Mouse (Mus musculus) intestine, postnatal 0 days (tissue): Measurements from ENCODE around the gene Epm2aip1. TPM values are rescaled to one million over a fixed set of nuclear protein-coding genes. Genes with fewer than 3 reads are reported as not detected.

Source experiments
- ATAC-seq: fragments of 200-750 bp; cut with Nextera tagmentation; 2 replicates; pipeline ENCODE4 v1.8.0; 2017; ENCODE audit warnings: mild to moderate bottlenecking, moderate TSS enrichment, moderate library complexity
- H3K27ac ChIP-seq: fragments of 300-500 bp; sonication (generic); 2 replicates; pipeline ENCODE4 v1.5.1; 2014; ENCODE audit warnings: mild to moderate bottlenecking, low read depth, low read length, moderate library complexity
- H3K27me3 ChIP-seq: fragments of 300-500 bp; sonication (generic); replicated peaks from 2 replicates; pipeline ENCODE4 v1.6.1; 2014; ENCODE audit warnings: low read length, mixed read lengths; ENCODE audit not compliant: control insufficient read depth, insufficient read depth
- H3K36me3 ChIP-seq: fragments of 300-500 bp; sonication (generic); 2 replicates; pipeline ENCODE4 v1.6.1; 2014; ENCODE audit warnings: mild to moderate bottlenecking, moderate library complexity; ENCODE audit not compliant: control insufficient read depth, insufficient read depth
- H3K4me1 ChIP-seq: fragments of 300-500 bp; sonication (generic); replicated peaks from 2 replicates; pipeline ENCODE4 v1.6.1; 2014; ENCODE audit warnings: antibody characterized with exemption, low read length, mixed read lengths; ENCODE audit not compliant: control insufficient read depth, insufficient read depth
- H3K4me2 ChIP-seq: fragments of 300-500 bp; sonication (generic); replicated peaks from 2 replicates; pipeline ENCODE4 v1.6.1; 2014; ENCODE audit warnings: low read depth, mild to moderate bottlenecking, moderate library complexity
- H3K4me3 ChIP-seq: fragments of 300-500 bp; sonication (generic); 2 replicates; pipeline ENCODE4 v1.5.1; 2014; ENCODE audit warnings: low read depth, low read length
- H3K9ac ChIP-seq: fragments of 300-500 bp; sonication (generic); 2 replicates; pipeline ENCODE4 v1.6.1; 2014; ENCODE audit warnings: mild to moderate bottlenecking, low read depth, low read length
- H3K9me3 ChIP-seq: fragments of 300-500 bp; sonication (generic); 2 replicates; pipeline ENCODE4 v1.6.1; 2016; ENCODE audit warnings: mixed run types; ENCODE audit not compliant: control insufficient read depth
- CTCF ChIP-seq: sonication (generic); IDR thresholded peaks from 2 replicates; pipeline ENCODE4 v1.5.1; 2016; ENCODE audit warnings: low read depth, mild to moderate bottlenecking, control low read depth, antibody characterized with exemption, moderate library complexity
- WGBS: fragments of 180-500 bp; shearing (Covaris S2); extraction: QIAGEN DNeasy Blood & Tissue Kit; methylation state at CpG from one replicate; pipeline ENCODE4 v1.1.7; 2014; 5-methylcytosine and 5-hydroxymethylcytosine counted together
- polyA plus RNA-seq: library from polyadenylated mRNA; unstranded; fragments of >200 nt; fragmentation: Nextera tagmentation; extraction: Ambion mirVana; gene quantifications from 2 replicates; pipeline ENCODE4 v1.2.1, GENCODE M21; 2015

The Epm2aip1 gene
- polyA plus RNA-seq, 1 experiment from 2014 or later: 8.0 TPM

DNA sequence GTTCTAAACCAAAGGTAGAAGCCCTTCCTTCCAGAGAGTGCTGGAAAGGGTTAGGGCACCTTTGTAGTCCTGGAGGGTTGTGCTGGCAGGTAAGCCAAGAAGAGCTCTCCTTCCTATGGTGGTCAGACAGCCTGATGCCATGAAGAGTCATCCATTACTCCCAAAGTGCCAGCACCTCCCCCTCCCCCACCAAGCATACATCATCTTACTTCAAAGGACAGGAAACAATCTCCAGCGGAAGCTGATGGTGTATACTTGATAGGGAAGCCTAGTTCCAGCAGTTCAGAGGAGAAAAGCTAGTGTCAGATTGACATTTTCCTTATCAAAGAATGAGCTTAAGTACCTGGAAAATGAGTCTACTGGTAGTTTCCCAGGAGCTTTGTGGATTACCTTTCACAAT lies 3.4 kb downstream of the Epm2aip1 start:
- H3K4me1 ChIP-seq: 0 out of 2 replicates have a peak, but pooled peaks cover 9% of the 10 kb centered on the region
- H3K9ac ChIP-seq: no peak overlapping the region
- no peak for ATAC-seq
- 0 out of 2 replicates have a peak overlapping the region, but pooled peaks have one; percentile 16 for H3K4me3 ChIP-seq
- TF ChIP-seq CTCF: no peak
- no peak overlapping the region for H3K27ac ChIP-seq
- H3K4me2 ChIP-seq: peak overlapping the region; percentile 84
- H3K9me3 ChIP-seq: no peaks in the 10 kb centered on the region
- 16% methylated on average over 1 of the region's 1 CpGs for WGBS
- H3K27me3 ChIP-seq: no peaks in the 10 kb centered on the region
- H3K36me3 ChIP-seq: peaks cover 25% of the 10 kb centered on the region

DNA sequence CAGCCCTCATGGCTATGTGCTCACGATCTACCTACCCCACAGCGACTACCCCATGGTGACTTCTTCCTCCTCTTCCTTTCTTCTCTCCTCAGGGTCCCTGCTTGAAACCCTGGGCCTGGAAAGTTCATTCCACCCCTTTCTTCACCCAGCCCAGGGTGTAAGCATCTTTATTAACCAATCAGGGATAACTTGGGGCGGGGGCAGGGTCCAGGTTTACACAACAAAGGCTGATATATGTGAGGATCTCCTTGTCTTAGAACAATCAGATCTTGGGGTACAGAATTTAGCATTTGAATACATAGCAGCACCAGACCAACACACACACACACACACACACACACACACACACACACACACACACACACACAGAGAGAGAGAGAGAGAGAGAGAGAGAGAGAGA lies 13.3 kb downstream of the Epm2aip1 start:
- Histone ChIP-seq H3K9me3 (no peaks in the 10 kb centered on the region), H3K4me3 (no peak overlapping the region), H3K4me1 (no peaks in the 10 kb centered on the region), H3K4me2 (no peak overlapping the region), H3K9ac (no peak overlapping the region), H3K27ac (no peak overlapping the region), H3K27me3 (no peaks in the 10 kb centered on the region), H3K36me3 (no peaks in the 10 kb centered on the region)
- TF ChIP-seq CTCF: no peak
- 63% methylated on average over 3 of the region's 3 CpGs for WGBS
- ATAC-seq: no peak

DNA sequence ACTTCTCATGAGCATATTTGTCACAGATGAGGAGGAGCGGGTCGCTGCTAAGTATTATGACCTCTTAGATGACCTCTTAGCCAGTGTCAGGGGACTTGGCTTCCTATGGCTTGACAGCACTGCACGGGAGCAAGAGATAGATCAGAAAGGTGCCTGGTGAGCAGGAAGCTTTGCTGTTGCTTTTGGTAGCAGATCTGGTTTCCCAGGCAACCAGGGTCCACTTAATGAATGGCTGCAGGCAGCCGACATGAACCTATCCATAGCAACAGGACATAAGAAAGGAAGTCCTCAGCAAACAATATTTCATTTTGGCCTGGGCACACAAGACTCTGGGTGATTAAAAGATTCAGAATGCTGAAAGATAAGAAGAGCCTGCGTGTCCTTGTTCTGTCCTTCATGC lies 13.9 kb downstream of the Epm2aip1 start:
- 16% methylated on average over 5 of the region's 5 CpGs for WGBS
- no peak for TF ChIP-seq CTCF
- Histone ChIP-seq H3K9me3 (no peaks in the 10 kb centered on the region), H3K4me2 (no peak overlapping the region), H3K27ac (no peak overlapping the region), H3K9ac (no peak overlapping the region), H3K27me3 (no peaks in the 10 kb centered on the region), H3K36me3 (no peaks in the 10 kb centered on the region), H3K4me3 (no peak overlapping the region), H3K4me1 (no peaks in the 10 kb centered on the region)
- ATAC-seq: no peak

DNA sequence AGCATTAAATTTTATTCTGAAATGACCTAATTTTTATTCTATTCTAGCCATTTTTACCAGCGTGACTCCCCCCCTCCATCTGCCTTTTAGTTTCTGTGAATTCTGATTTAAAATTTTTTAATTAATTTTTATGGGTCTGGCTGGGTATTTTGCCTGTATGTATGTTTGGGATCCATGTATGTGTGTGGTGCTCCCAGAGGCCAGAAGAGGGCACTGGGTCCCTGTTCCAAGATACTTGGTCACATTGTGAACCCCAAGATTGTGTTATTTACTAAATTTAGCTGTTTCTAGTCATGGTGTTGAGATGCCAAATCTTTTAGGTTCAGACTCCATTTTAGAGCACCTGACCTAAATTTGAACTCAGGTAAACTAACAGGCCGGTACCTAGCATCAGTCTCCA lies 14.7 kb downstream of the Epm2aip1 start:
- Histone ChIP-seq H3K27me3 (no peaks in the 10 kb centered on the region), H3K4me3 (no peak overlapping the region), H3K4me1 (no peaks in the 10 kb centered on the region), H3K9ac (no peak overlapping the region), H3K27ac (no peak overlapping the region), H3K9me3 (no peaks in the 10 kb centered on the region), H3K4me2 (no peak overlapping the region), H3K36me3 (no peaks in the 10 kb centered on the region)
- WGBS: 77% methylated on average over 2 of the region's 2 CpGs
- peak; percentile 40 for TF ChIP-seq CTCF
- no peak for ATAC-seq

DNA sequence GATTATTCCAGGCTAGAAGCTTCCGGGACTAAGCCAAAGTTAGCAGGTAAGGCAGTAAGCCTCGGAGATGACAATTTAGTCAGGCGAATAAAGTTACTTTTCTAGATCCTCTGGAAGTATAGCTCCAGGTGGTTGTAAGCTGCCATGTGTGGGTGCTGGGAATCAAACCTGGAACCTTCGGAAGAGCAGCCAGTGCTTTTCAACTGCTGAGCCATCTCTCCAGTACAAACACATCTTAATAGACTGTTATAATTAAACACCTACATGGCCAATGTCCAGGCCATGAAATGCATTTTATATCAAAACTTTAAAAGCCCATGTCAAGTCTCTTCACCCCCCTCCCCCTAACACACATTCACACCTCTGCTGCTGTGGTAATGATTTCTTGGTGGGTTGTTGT lies 16.2 kb downstream of the Epm2aip1 start:
- 95% methylated on average over 4 of the region's 4 CpGs for WGBS
- H3K27me3 ChIP-seq: no peaks in the 10 kb centered on the region
- TF ChIP-seq CTCF: no peak
- no peak for ATAC-seq
- no peak overlapping the region for H3K4me3 ChIP-seq
- H3K27ac ChIP-seq: no peak overlapping the region
- no peaks in the 10 kb centered on the region for H3K4me1 ChIP-seq
- H3K9ac ChIP-seq: no peak overlapping the region
- no peak overlapping the region for H3K4me2 ChIP-seq
- no peaks in the 10 kb centered on the region for H3K36me3 ChIP-seq
- H3K9me3 ChIP-seq: no peaks in the 10 kb centered on the region

DNA sequence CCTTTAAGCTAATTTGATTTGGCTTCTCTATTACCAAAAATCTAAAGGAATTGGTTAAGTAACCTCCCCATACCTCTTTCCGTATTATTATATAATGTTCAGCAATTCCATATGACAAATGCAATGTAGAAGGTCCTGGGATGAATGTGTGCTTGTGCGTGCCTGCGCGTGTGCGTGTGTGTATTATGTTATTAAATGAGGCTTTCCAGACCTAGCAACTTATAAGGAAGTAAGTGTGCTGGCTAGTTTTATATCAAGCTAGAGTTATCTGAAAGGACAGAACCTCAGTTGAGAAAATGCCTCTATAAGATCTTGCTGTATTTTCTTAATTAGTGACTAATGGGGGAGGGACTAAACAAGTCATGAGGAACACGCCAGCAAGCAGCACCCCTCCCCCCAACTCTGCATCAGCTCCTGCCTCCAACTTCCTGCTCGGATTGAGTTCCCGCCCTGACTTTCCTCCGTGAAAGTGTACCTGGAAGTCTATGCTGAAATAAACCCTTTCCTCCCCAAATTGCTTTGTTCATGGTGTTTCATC lies 17.6 kb downstream of the Epm2aip1 start:
- Histone ChIP-seq H3K4me2 (peak overlapping the region; percentile 55), H3K4me3 (no peak overlapping the region), H3K9me3 (no peaks in the 10 kb centered on the region), H3K4me1 (no peaks in the 10 kb centered on the region), H3K27me3 (no peaks in the 10 kb centered on the region), H3K9ac (no peak overlapping the region), H3K36me3 (no peaks in the 10 kb centered on the region), H3K27ac (peak overlapping the region; percentile 50; the same call in 1 of the 2 replicates)
- 52% methylated on average over 9 of the region's 9 CpGs for WGBS
- no peak for TF ChIP-seq CTCF
- peak; percentile 89 for ATAC-seq
